Mouse (Mus musculus) thymus, adult 2 months (tissue): Measurements from ENCODE around the gene Rpp21. TPM values are rescaled to one million over a fixed set of nuclear protein-coding genes. Genes with fewer than 3 reads are reported as not detected.
A peak's percentile ranks its signal among the peaks of the same experiment; 100 is the strongest.

Experiments used
- DNase-seq: peaks from one replicate; pipeline ENCODE4 v3.0.0; 2021
- H3K27ac ChIP-seq: fragments of 200-500 bp; 2 replicates; pipeline ENCODE4 v1.5.1; 2012; ENCODE audit warnings: low read length, control low read depth; ENCODE audit not compliant: control insufficient read depth, insufficient read depth
- H3K27me3 ChIP-seq: fragments of 200-500 bp; 2 replicates; pipeline ENCODE4 v1.6.1; 2012; ENCODE audit warnings: mild to moderate bottlenecking, low read length, moderate library complexity, mixed read lengths; ENCODE audit not compliant: control insufficient read depth, insufficient read depth
- H3K36me3 ChIP-seq: fragments of 200-500 bp; 2 replicates; pipeline ENCODE4 v1.6.1; 2012; ENCODE audit warnings: mild to moderate bottlenecking, low read length, moderate library complexity; ENCODE audit not compliant: control insufficient read depth, insufficient read depth
- H3K4me1 ChIP-seq: fragments of 200-500 bp; replicated peaks from 2 replicates; pipeline ENCODE4 v1.6.1; 2012; ENCODE audit warnings: low read length; ENCODE audit not compliant: control insufficient read depth, insufficient read depth
- H3K4me3 ChIP-seq: fragments of 200-500 bp; 2 replicates; pipeline ENCODE4 v1.5.1; 2012; ENCODE audit warnings: mild to moderate bottlenecking, low read length, control low read depth, moderate library complexity; ENCODE audit not compliant: control insufficient read depth, insufficient read depth
- CTCF ChIP-seq: fragments of 200-500 bp; IDR thresholded peaks from 2 replicates; pipeline ENCODE4 v1.5.1; 2012; ENCODE audit warnings: mild to moderate bottlenecking, control low read depth, low read length, moderate library complexity, borderline replicate concordance; ENCODE audit not compliant: control insufficient read depth, poor library complexity, insufficient read depth; ENCODE audit errors: extremely low read depth
- POLR2A ChIP-seq: fragments of 200-500 bp; IDR thresholded peaks from 2 replicates; pipeline ENCODE4 v1.6.1; 2012; ENCODE audit warnings: mild to moderate bottlenecking, low read length, control low read depth, moderate library complexity; ENCODE audit not compliant: control insufficient read depth, poor library complexity, insufficient read depth; ENCODE audit errors: extremely low read depth
- WGBS: fragments of 180-500 bp; shearing (Covaris S2); methylation state at CpG from one replicate; pipeline ENCODE4 v1.1.7; 2018; 5-methylcytosine and 5-hydroxymethylcytosine counted together
- polyA plus RNA-seq: library from polyadenylated mRNA; depleted of rRNA; stranded (reverse); fragments of >200 nt; gene quantifications from 2 replicates; pipeline ENCODE4 v1.2.3, GENCODE M21; 2012

Rpp21 gene
- polyA plus RNA-seq, 1 experiment: 160 TPM

- Histone ChIP-seq H3K4me1 (peaks cover 17% of the 10 kb centered on the region), H3K27ac (no peak overlapping the region), H3K27me3 (no peaks in the 10 kb centered on the region), H3K4me3 (no peak overlapping the region), H3K36me3 (no peaks in the 10 kb centered on the region)
- WGBS: 24% methylated on average over 6 of the region's 6 CpGs
- TF ChIP-seq CTCF: no peak
- TF ChIP-seq POLR2A: no peak
- DNase-seq: no peak
These were observed 4.7 kb downstream of the Rpp21 start for GRCm38 (mm10) chr17:36253087-36253600.

DNA sequence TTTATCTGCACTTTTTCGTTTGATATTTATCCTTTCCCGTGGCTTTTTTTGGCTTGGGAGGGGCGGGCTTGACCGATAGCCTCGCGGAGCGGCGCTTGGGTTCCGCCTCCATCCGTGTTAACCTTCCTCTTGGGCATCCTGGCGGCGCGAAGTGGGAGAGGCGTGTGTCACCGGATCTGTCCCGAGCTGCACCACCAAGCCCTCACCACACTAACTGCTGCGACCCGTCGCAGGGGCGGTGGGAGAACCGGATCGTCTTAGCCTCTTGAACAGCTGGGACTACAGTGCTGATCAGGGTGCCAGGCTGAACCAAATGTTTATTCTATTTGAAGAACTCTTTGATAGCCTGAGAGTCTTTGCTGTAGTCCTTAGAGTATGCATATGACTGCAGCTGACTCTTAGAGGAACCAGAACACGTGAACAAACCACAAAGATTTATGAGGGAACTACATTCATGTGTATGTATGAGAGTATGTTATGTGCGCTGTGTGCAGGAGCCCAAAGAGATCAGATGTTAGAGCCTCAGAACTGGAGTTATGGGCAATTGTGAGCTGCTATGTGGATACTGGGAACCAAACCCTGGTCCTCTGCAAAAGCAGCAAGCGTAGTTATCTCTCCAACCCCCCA lies 5.5 kb downstream of the Rpp21 start:
- peak; percentile 57 for DNase-seq

GRCm38 (mm10) chr17:36248886-36249285 lies 9.0 kb downstream of the Rpp21 start:
- H3K27me3 ChIP-seq: 0 out of 2 replicates have a peak, but pooled peaks cover 2% of the 10 kb centered on the region
- no peak overlapping the region for H3K4me3 ChIP-seq
- no peak overlapping the region for H3K27ac ChIP-seq
- no peak for DNase-seq
- WGBS: 80% methylated on average over 33 of the region's 33 CpGs
- H3K4me1 ChIP-seq: peaks cover 12% of the 10 kb centered on the region
- TF ChIP-seq POLR2A (no peak), CTCF (no peak)
- H3K36me3 ChIP-seq: no peaks in the 10 kb centered on the region

More for the DNA sequence above, 5.5 kb downstream of the Rpp21 start:
- Histone ChIP-seq H3K27me3 (0 out of 2 replicates have a peak, but pooled peaks cover 2% of the 10 kb centered on the region), H3K4me1 (peaks cover 17% of the 10 kb centered on the region), H3K27ac (no peak overlapping the region), H3K4me3 (peak overlapping the region; percentile 12), H3K36me3 (no peaks in the 10 kb centered on the region)
- no peak for TF ChIP-seq CTCF
- no peak for TF ChIP-seq POLR2A
- WGBS: 3% methylated on average over 25 of the region's 25 CpGs

DNA sequence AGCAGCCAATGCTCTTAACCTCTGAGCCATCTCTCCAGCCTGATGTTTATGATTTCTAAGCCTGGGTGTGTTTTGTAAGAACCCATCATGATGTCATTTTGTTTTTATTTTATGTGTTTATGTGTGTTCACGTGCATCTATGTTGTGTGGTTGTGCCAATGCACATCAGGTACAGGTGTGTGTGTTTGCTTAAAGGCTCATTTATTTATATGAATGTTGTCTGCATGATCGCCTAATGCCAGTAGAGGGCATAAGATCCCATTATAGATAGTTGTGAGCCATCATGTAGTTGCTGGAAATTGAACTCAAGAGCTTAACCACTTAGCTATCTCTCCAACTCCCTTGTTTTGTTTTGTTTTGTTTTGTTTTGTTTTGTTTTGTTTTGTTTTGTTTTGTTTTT lies 12.1 kb downstream of the Rpp21 start:
- 94% methylated on average over 2 of the region's 2 CpGs for WGBS
- no peak for DNase-seq
- TF ChIP-seq POLR2A: no peak
- Histone ChIP-seq H3K27me3 (0 out of 2 replicates have a peak, but pooled peaks cover 2% of the 10 kb centered on the region), H3K4me1 (no peaks in the 10 kb centered on the region), H3K27ac (no peak overlapping the region), H3K36me3 (no peaks in the 10 kb centered on the region), H3K4me3 (no peak overlapping the region)

- no peak for DNase-seq
These were observed 13.8 kb downstream of the Rpp21 start for GRCm38 (mm10) chr17:36244031-36244430.

GRCm38 (mm10) chr17:36240637-36241213 lies 17.1 kb downstream of the Rpp21 start:
- no peak for DNase-seq

More at GRCm38 (mm10) chr17:36244031-36244430, 13.8 kb downstream of the Rpp21 start:
- Histone ChIP-seq H3K36me3 (no peaks in the 10 kb centered on the region), H3K27me3 (0 out of 2 replicates have a peak, but pooled peaks cover 2% of the 10 kb centered on the region), H3K4me3 (no peak overlapping the region), H3K4me1 (no peaks in the 10 kb centered on the region), H3K27ac (no peak overlapping the region)
- 72% methylated on average over 5 of the region's 5 CpGs for WGBS
- TF ChIP-seq CTCF (no peak), POLR2A (no peak)

More at GRCm38 (mm10) chr17:36240637-36241213, 17.1 kb downstream of the Rpp21 start:
- 60% methylated on average over 5 of the region's 5 CpGs for WGBS
- Histone ChIP-seq H3K36me3 (no peaks in the 10 kb centered on the region), H3K27ac (no peak overlapping the region), H3K4me1 (0 out of 2 replicates have a peak, but pooled peaks cover 4% of the 10 kb centered on the region), H3K27me3 (no peaks in the 10 kb centered on the region; the same call in 1 of the 2 replicates), H3K4me3 (no peak overlapping the region)
- no peak for TF ChIP-seq POLR2A
- no peak for TF ChIP-seq CTCF
